Mouse (Mus musculus): ENCODE data around the gene Gm14496.
"Not testable (repeated sequence)": the region's sequence is repeated elsewhere in the genome, so short reads cannot be mapped to it uniquely, and the experiment has no call there.

Gm14496 gene

GRCm38 (mm10) chr2:181990829-181991228 lies at the start of gene Gm14496:
Gm14496 (plus strand) TSS chr2:181991129.
- no peak for DNase-seq

GRCm38 (mm10) chr2:181952747-181953680 lies 37.9 kb upstream of the Gm14496 start:
- DNase-seq, result not testable (repeated sequence)

GRCm38 (mm10) chr2:181968395-181968794 lies 22.5 kb upstream of the Gm14496 start:
- no peak for DNase-seq

- no peak for DNase-seq
These were observed 21.7 kb upstream of the Gm14496 start for GRCm38 (mm10) chr2:181969187-181969586.

GRCm38 (mm10) chr2:181981969-181982368 lies 9.0 kb upstream of the Gm14496 start:
- DNase-seq, result not testable (repeated sequence)

All from cerebellum, adult 9-10 months (tissue).